Mouse (Mus musculus) myocyte (in vitro differentiated cells): ENCODE data around the gene Agt. TPM values are rescaled to one million over a fixed set of nuclear protein-coding genes. Genes with fewer than 3 reads are reported as not detected.
A peak's percentile ranks its signal among the peaks of the same experiment; 100 is the strongest.

Source experiments
- H3K27me3 ChIP-seq: one replicate; pipeline ENCODE4 v1.6.1; 2011; ENCODE audit not compliant: control insufficient read depth, insufficient read depth, insufficient read length
- H3K36me3 ChIP-seq: one replicate; pipeline ENCODE4 v1.6.1; 2011; ENCODE audit not compliant: control insufficient read depth, insufficient read depth
- H3K4me2 ChIP-seq: one replicate; pipeline ENCODE4 v1.6.1; 2011; ENCODE audit warnings: low read depth, control low read depth
- H3K4me3 ChIP-seq: one replicate; pipeline ENCODE4 v1.5.1; 2011; ENCODE audit warnings: mild to moderate bottlenecking, control low read depth, moderate library complexity
- H3K79me2 ChIP-seq: one replicate; pipeline ENCODE4 v1.6.1; 2011; ENCODE audit not compliant: control insufficient read depth, insufficient read depth
- H3ac ChIP-seq: one replicate; pipeline ENCODE4 v1.6.1; 2011; ENCODE audit not compliant: control insufficient read depth, insufficient read length
- CEBPB ChIP-seq: IDR thresholded peaks from 2 replicates; pipeline ENCODE4 v1.6.1; 2011; ENCODE audit warnings: mild to moderate bottlenecking, moderate library complexity; ENCODE audit not compliant: poor library complexity, insufficient read depth, severe bottlenecking
- E2F4 ChIP-seq: IDR thresholded peaks from one replicate; pipeline ENCODE4 v1.6.1; 2011; ENCODE audit warnings: mild to moderate bottlenecking, control low read depth, moderate library complexity; ENCODE audit not compliant: insufficient read depth
- MAX ChIP-seq: IDR thresholded peaks from one replicate; pipeline ENCODE4 v1.6.1; 2011; ENCODE audit warnings: low read depth, mild to moderate bottlenecking, control low read depth
- MYOD1 ChIP-seq, 3 experiments: IDR thresholded peaks; one replicate each; pipeline ENCODE4 v1.6.1; 2011; ENCODE audit warnings: control low read depth in 2 of 3, low read depth in 2 of 3, mild to moderate bottlenecking in 2 of 3, moderate library complexity in 1 of 3; ENCODE audit not compliant: insufficient read length in 2 of 3, control insufficient read depth in 1 of 3
- MYOG ChIP-seq, 3 experiments: IDR thresholded peaks; one replicate each; pipeline ENCODE4 v1.6.1; 2011; ENCODE audit warnings: control low read depth in 2 of 3, low read depth in 2 of 3, mild to moderate bottlenecking in 2 of 3; ENCODE audit not compliant: insufficient read length in 2 of 3, control insufficient read depth in 1 of 3, insufficient read depth in 1 of 3
- POLR2A ChIP-seq: IDR thresholded peaks from one replicate; pipeline ENCODE4 v1.6.1; 2011; ENCODE audit warnings: low read depth, mild to moderate bottlenecking, control low read depth, moderate library complexity; ENCODE audit not compliant: insufficient read length
- POLR2AphosphoS2 ChIP-seq: IDR thresholded peaks from one replicate; pipeline ENCODE4 v1.6.1; 2011; ENCODE audit warnings: low read depth, control low read depth; ENCODE audit not compliant: insufficient read length
- REST ChIP-seq: IDR thresholded peaks from one replicate; pipeline ENCODE4 v1.6.1; 2011; ENCODE audit warnings: mild to moderate bottlenecking, control low read depth, moderate library complexity; ENCODE audit not compliant: insufficient read depth, insufficient read length
- SRF ChIP-seq: IDR thresholded peaks from one replicate; pipeline ENCODE4 v1.6.1; 2011; ENCODE audit warnings: low read depth; ENCODE audit not compliant: control insufficient read depth, insufficient read length
- TCF12 ChIP-seq: IDR thresholded peaks from one replicate; pipeline ENCODE4 v1.6.1; 2011; ENCODE audit warnings: mild to moderate bottlenecking, control low read depth; ENCODE audit not compliant: poor library complexity, insufficient read depth, severe bottlenecking
- TCF3 ChIP-seq: IDR thresholded peaks from one replicate; pipeline ENCODE4 v1.6.1; 2011; ENCODE audit warnings: low read depth, control low read depth; ENCODE audit not compliant: insufficient read length
- USF1 ChIP-seq: IDR thresholded peaks from one replicate; pipeline ENCODE4 v1.6.1; 2011; ENCODE audit warnings: low read depth, mild to moderate bottlenecking, control low read depth, moderate library complexity
- polyA plus RNA-seq: library from polyadenylated mRNA; unstranded; fragments of >200 nt; fragmentation: generic; extraction: Trizol; gene quantifications from one replicate; pipeline ENCODE4 v1.2.1, GENCODE M21; 2012; ENCODE audit warnings: missing spikeins

Agt gene
- polyA plus RNA-seq, 1 experiment: 0.70 TPM

DNA sequence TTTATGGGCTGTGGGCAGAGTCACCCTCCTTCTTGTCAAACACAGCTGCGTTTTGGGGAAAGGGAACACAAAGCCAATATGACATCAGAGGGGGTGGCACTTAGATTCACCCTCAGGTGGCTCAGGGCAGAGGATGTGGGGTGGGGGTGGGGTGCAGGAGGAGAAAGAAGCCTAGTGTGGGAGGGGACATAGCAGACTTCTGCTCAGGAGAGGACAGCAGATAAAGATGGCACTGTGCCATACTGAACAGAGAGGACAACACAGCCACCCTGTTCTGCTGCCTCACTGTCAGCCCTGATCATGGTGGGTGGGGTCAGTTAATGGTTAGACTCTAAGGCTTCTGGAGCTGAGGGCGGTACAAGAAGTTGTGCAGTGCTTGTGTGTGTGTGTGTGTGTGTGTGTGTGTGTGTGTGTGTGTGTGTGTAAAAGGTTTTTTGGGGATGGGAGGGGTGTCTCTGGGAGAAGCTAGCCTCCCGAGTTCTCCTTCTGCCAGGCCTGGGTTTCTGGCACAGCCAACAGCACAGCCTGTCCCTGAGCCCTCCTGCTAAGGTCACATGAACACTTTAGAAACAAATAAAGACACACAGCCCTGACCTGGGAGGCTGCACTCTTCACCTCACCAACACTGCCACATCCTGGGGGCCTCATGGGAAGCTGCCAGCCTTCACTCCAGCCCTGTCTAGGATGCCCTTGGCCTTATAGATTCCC is 16.4 kb upstream of the Agt start:
- H3ac ChIP-seq: no peak overlapping the region
- peaks cover 10% of the 10 kb centered on the region for H3K27me3 ChIP-seq
- H3K4me3 ChIP-seq: no peak overlapping the region
- no peak overlapping the region for H3K4me2 ChIP-seq
- no peaks in the 10 kb centered on the region for H3K79me2 ChIP-seq
- no peaks in the 10 kb centered on the region for H3K36me3 ChIP-seq
- no peak for TF ChIP-seq MAX
- no peak for TF ChIP-seq E2F4
- no peak for TF ChIP-seq TCF12

- no peaks in the 10 kb centered on the region for H3K79me2 ChIP-seq
- no peak overlapping the region for H3ac ChIP-seq
- no peak overlapping the region for H3K4me2 ChIP-seq
- TF ChIP-seq USF1: no peak
- no peak for TF ChIP-seq CEBPB
- no peak for TF ChIP-seq TCF12
- H3K27me3 ChIP-seq: peaks cover 24% of the 10 kb centered on the region
- H3K4me3 ChIP-seq: no peak overlapping the region
- no peaks in the 10 kb centered on the region for H3K36me3 ChIP-seq
Observed at GRCm38 (mm10) chr8:124576751-124577150, 7.2 kb upstream of the Agt start.

DNA sequence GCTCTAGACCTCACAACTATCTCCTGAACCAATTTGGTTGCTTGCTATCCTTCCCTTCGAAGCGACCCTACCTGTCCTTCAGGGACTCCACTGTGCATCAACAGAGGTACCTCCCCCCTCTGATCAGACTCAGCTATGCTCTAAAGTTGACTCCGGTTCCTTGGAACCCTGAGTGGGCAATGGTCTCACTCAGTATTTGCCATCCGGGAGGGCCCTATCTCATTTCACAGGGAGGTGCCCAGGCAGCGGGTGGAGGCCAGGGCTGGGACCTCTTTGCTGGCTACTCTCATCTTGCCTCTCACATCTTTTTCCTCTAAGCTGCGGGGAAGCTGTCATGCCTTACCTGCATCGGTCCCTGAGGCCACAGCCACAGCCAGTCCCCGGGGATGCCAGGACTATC is 6.3 kb upstream of the Agt start, which contains the start of gene Capn9:
Gene Capn9, plus strand, starts transcription at position 301 of the 400 bp plus-strand sequence.
- Histone ChIP-seq H3K79me2 (no peaks in the 10 kb centered on the region), H3K27me3 (peaks cover 28% of the 10 kb centered on the region), H3ac (no peak within 1 kb of the TSS), H3K4me2 (no peak within 1 kb of the TSS), H3K36me3 (no peaks in the 10 kb centered on the region), H3K4me3 (no peak within 1 kb of the TSS)
- TF ChIP-seq MYOD1 (IDR thresholded peaks at IDR 0.05; ENCODE audit: control insufficient read depth in 1 of 3, insufficient read length in 2 of 3, low read depth in 2 of 3) (no peak), USF1 (no peak), CEBPB (no peak), REST (no peak), MAX (no peak), SRF (no peak), POLR2A (no peak), E2F4 (no peak), MYOG (IDR thresholded peaks at IDR 0.05; ENCODE audit: control insufficient read depth in 1 of 3, insufficient read depth in 1 of 3, insufficient read length in 2 of 3, low read depth in 2 of 3) (no peak), TCF12 (no peak), POLR2AphosphoS2 (no peak), TCF3 (no peak)

- TF ChIP-seq E2F4 (no peak), TCF3 (no peak), SRF (no peak), MYOG (IDR thresholded peaks at IDR 0.05; ENCODE audit: control insufficient read depth in 1 of 3, insufficient read depth in 1 of 3, insufficient read length in 2 of 3, low read depth in 2 of 3) (no peak), TCF12 (no peak), MAX (no peak), REST (no peak)
- H3K27me3 ChIP-seq: peaks cover 40% of the 10 kb centered on the region
- peak overlapping the region; percentile 9 for H3K4me2 ChIP-seq
- no peak overlapping the region for H3ac ChIP-seq
- H3K79me2 ChIP-seq: no peaks in the 10 kb centered on the region
- H3K36me3 ChIP-seq: no peaks in the 10 kb centered on the region
- no peak overlapping the region for H3K4me3 ChIP-seq
Observed at GRCm38 (mm10) chr8:124573552-124574340, 4.2 kb upstream of the Agt start.

GRCm38 (mm10) chr8:124572430-124572775 is 2.9 kb upstream of the Agt start:
- no peak for TF ChIP-seq TCF3
- no peak for TF ChIP-seq E2F4
- no peak for TF ChIP-seq USF1
- TF ChIP-seq POLR2AphosphoS2: no peak
- no peak for TF ChIP-seq CEBPB
- TF ChIP-seq MYOD1 (IDR thresholded peaks at IDR 0.05; ENCODE audit: control insufficient read depth in 1 of 3, insufficient read length in 2 of 3, low read depth in 2 of 3): no peak
- no peak for TF ChIP-seq SRF
- Histone ChIP-seq H3K36me3 (no peaks in the 10 kb centered on the region), H3K4me3 (no peak overlapping the region), H3K27me3 (peaks cover 40% of the 10 kb centered on the region), H3K4me2 (no peak overlapping the region), H3K79me2 (no peaks in the 10 kb centered on the region), H3ac (no peak overlapping the region)
